Mouse (Mus musculus): ENCODE measurements at regions not wholly inside any gene's neighbourhood (a gene's known extent, or its start where the extent isn't known, plus 50 kb on each side); places are given as distances from the start of the nearest gene placed in this dataset.

GRCm38 (mm10) chr16:95811092-95811491, 109.2 kb downstream of the Ets2 start:
- DNase-seq = peak; percentile 61 to 67

- DNase-seq = no peak
Measured at GRCm38 (mm10) chr16:95809127-95809876, 107.4 kb downstream of the Ets2 start.

- DNase-seq = no peak
Measured at GRCm38 (mm10) chr16:95806510-95806909, 104.6 kb downstream of the Ets2 start.

- DNase-seq = no peak
Measured at GRCm38 (mm10) chr16:95804199-95804598, 102.3 kb downstream of the Ets2 start.

- no peak for DNase-seq
Measured at GRCm38 (mm10) chr16:95802641-95803040, 100.8 kb downstream of the Ets2 start.

GRCm38 (mm10) chr16:95802207-95802606, 100.3 kb downstream of the Ets2 start:
- DNase-seq = no peak

GRCm38 (mm10) chr16:95800911-95801442, 99.1 kb downstream of the Ets2 start:
- DNase-seq = no peak

GRCm38 (mm10) chr16:95798582-95798981, 96.7 kb downstream of the Ets2 start:
- no peak for DNase-seq

- no peak for DNase-seq
Measured at GRCm38 (mm10) chr16:95798099-95798498, 96.2 kb downstream of the Ets2 start.

GRCm38 (mm10) chr16:95797141-95797540, 95.3 kb downstream of the Ets2 start:
- no peak for DNase-seq

- no peak for DNase-seq
Measured at GRCm38 (mm10) chr16:95794876-95795275, 93.0 kb downstream of the Ets2 start.

- DNase-seq = no peak
Measured at GRCm38 (mm10) chr16:95794281-95794727, 92.4 kb downstream of the Ets2 start.

- peak; percentile 31 to 42 for DNase-seq
Measured at GRCm38 (mm10) chr16:95790691-95791090, 88.8 kb downstream of the Ets2 start.

GRCm38 (mm10) chr16:95789548-95789947, 87.7 kb downstream of the Ets2 start:
- DNase-seq = no peak

- DNase-seq = no peak
Measured at GRCm38 (mm10) chr16:95781681-95782080, 79.8 kb downstream of the Ets2 start.

- DNase-seq = no peak
Measured at GRCm38 (mm10) chr16:95780431-95780830, 78.6 kb downstream of the Ets2 start.

GRCm38 (mm10) chr16:95778845-95779722, 77.2 kb downstream of the Ets2 start:
- no peak for DNase-seq

- DNase-seq = no peak
Measured at GRCm38 (mm10) chr16:95778173-95778572, 76.3 kb downstream of the Ets2 start.

GRCm38 (mm10) chr16:95776610-95777363, 74.9 kb downstream of the Ets2 start:
- DNase-seq = no peak

- DNase-seq = no peak
Measured at GRCm38 (mm10) chr16:95776010-95776409, 74.1 kb downstream of the Ets2 start.

- DNase-seq = no peak
Measured at GRCm38 (mm10) chr16:95775361-95775760, 73.5 kb downstream of the Ets2 start.

GRCm38 (mm10) chr16:95773151-95773550, 71.3 kb downstream of the Ets2 start:
- no peak for DNase-seq
